Mouse (Mus musculus) frontal cortex, adult (tissue): ENCODE measurements around the gene Gabbr2.

Source experiments
- ATAC-seq: cut with Nextera tagmentation; 2 replicates; pipeline ENCODE4 v1.9.2; 2017; ENCODE audit warnings: mild to moderate bottlenecking, moderate library complexity, mixed read lengths; ENCODE audit not compliant: low TSS enrichment

Gabbr2 gene

GRCm38 (mm10) chr4:46991016-46991958 lies at the start of gene Gabbr2:
TSS of gene Gabbr2 (minus strand) at chr4:46991873.
- peak; percentile 62 for ATAC-seq

GRCm38 (mm10) chr4:47039586-47039985 lies 47.9 kb upstream of the Gabbr2 start:
- no peak for ATAC-seq

- ATAC-seq, result peak; percentile 58
These were observed 45.6 kb upstream of the Gabbr2 start for GRCm38 (mm10) chr4:47037321-47037657.

- ATAC-seq, result peak; percentile 66; the same call in 1 of the 2 replicates
These were observed 45.0 kb upstream of the Gabbr2 start for GRCm38 (mm10) chr4:47036486-47037320.

GRCm38 (mm10) chr4:47035536-47035935 lies 43.9 kb upstream of the Gabbr2 start:
- ATAC-seq, result no peak

GRCm38 (mm10) chr4:47032171-47032570 lies 40.5 kb upstream of the Gabbr2 start:
- peak; percentile 8 for ATAC-seq

GRCm38 (mm10) chr4:47028791-47029190 lies 37.1 kb upstream of the Gabbr2 start:
- ATAC-seq, result no peak

GRCm38 (mm10) chr4:47023949-47024348 lies 32.3 kb upstream of the Gabbr2 start:
- peak; percentile 38; the same call in 1 of the 2 replicates for ATAC-seq

- ATAC-seq, result no peak
These were observed 31.3 kb upstream of the Gabbr2 start for GRCm38 (mm10) chr4:47022804-47023603.

GRCm38 (mm10) chr4:47020563-47020962 lies 28.9 kb upstream of the Gabbr2 start:
- 0 out of 2 replicates have a peak, but pooled peaks have one; percentile 41 for ATAC-seq

- ATAC-seq, result no peak
These were observed 23.5 kb upstream of the Gabbr2 start for GRCm38 (mm10) chr4:47015156-47015555.

- ATAC-seq, result no peak
These were observed 20.8 kb upstream of the Gabbr2 start for GRCm38 (mm10) chr4:47012476-47012875.

GRCm38 (mm10) chr4:47010400-47011231 lies 18.9 kb upstream of the Gabbr2 start:
- ATAC-seq, result peak; percentile 73

- no peak for ATAC-seq
These were observed 9.1 kb upstream of the Gabbr2 start for GRCm38 (mm10) chr4:47000626-47001395.

GRCm38 (mm10) chr4:46997969-46998368 lies 6.3 kb upstream of the Gabbr2 start:
- ATAC-seq, result peak; percentile 72

- ATAC-seq, result no peak
These were observed 1.3 kb upstream of the Gabbr2 start for GRCm38 (mm10) chr4:46992827-46993473.

GRCm38 (mm10) chr4:46991959-46992316 lies 265 bp upstream of the Gabbr2 start:
- no peak for ATAC-seq

- peak; percentile 28 for ATAC-seq
These were observed 1.2 kb downstream of the Gabbr2 start for GRCm38 (mm10) chr4:46990281-46991015.

GRCm38 (mm10) chr4:46989842-46990241 lies 1.8 kb downstream of the Gabbr2 start:
- ATAC-seq, result peak; percentile 55
